Mouse (Mus musculus): ENCODE data around the gene Gm26661. TPM values are rescaled to one million over a fixed set of nuclear protein-coding genes. Genes with fewer than 3 reads are reported as not detected.

Gene Gm26661
- total RNA-seq, 2 experiments from 2014 or later = not detected

GRCm38 (mm10) chr14:7818463-7819121 is 27.2 kb downstream of the Gm26661 start:
- no peak for ATAC-seq (replicated peaks; ENCODE audit: low FRiP score, poor library complexity, severe bottlenecking)

GRCm38 (mm10) chr14:7819446-7819845 is 28.1 kb downstream of the Gm26661 start:
- ATAC-seq (replicated peaks; ENCODE audit: low FRiP score, poor library complexity, severe bottlenecking) = no peak

- ATAC-seq (replicated peaks; ENCODE audit: low FRiP score, poor library complexity, severe bottlenecking) = no peak
Observed at GRCm38 (mm10) chr14:7821341-7821740, 30.0 kb downstream of the Gm26661 start.

- no peak for ATAC-seq (replicated peaks; ENCODE audit: low FRiP score, poor library complexity, severe bottlenecking)
Observed at GRCm38 (mm10) chr14:7822693-7823092, 31.3 kb downstream of the Gm26661 start.

- no peak for ATAC-seq (replicated peaks; ENCODE audit: low FRiP score, poor library complexity, severe bottlenecking)
Observed at GRCm38 (mm10) chr14:7824651-7825268, 33.4 kb downstream of the Gm26661 start.

- no peak for ATAC-seq (replicated peaks; ENCODE audit: low FRiP score, poor library complexity, severe bottlenecking)
Observed at GRCm38 (mm10) chr14:7826151-7826937, 35.0 kb downstream of the Gm26661 start.

- no peak for ATAC-seq (replicated peaks; ENCODE audit: low FRiP score, poor library complexity, severe bottlenecking)
Observed at GRCm38 (mm10) chr14:7829181-7829580, 37.8 kb downstream of the Gm26661 start.

GRCm38 (mm10) chr14:7831770-7832439 is 40.5 kb downstream of the Gm26661 start:
- ATAC-seq (replicated peaks; ENCODE audit: low FRiP score, poor library complexity, severe bottlenecking) = no peak

GRCm38 (mm10) chr14:7832440-7832783 is 41.0 kb downstream of the Gm26661 start:
- ATAC-seq (replicated peaks; ENCODE audit: low FRiP score, poor library complexity, severe bottlenecking) = no peak

GRCm38 (mm10) chr14:7833458-7833857 is 42.1 kb downstream of the Gm26661 start:
- ATAC-seq (replicated peaks; ENCODE audit: low FRiP score, poor library complexity, severe bottlenecking) = no peak

GRCm38 (mm10) chr14:7838564-7839089 is 47.2 kb downstream of the Gm26661 start:
- no peak for ATAC-seq (replicated peaks; ENCODE audit: low FRiP score, poor library complexity, severe bottlenecking)

- no peak for ATAC-seq (replicated peaks; ENCODE audit: low FRiP score, poor library complexity, severe bottlenecking)
Observed at GRCm38 (mm10) chr14:7839950-7840514, 48.6 kb downstream of the Gm26661 start.

Other genes with a start within 250 kb of the Gm26661 start
- not detected in 2 replicates for gene Gm3558, start 223.0 kb upstream of the Gm26661 start, total RNA-seq (2015; ENCODE audit: low replicate concordance)
- not detected in 2 replicates for gene Gm3558, start 223.0 kb upstream of the Gm26661 start, total RNA-seq (2017; ENCODE audit: low replicate concordance)
- gene Gm10338, start 196.0 kb upstream of the Gm26661 start, total RNA-seq (2015; ENCODE audit: low replicate concordance) = not detected in 2 replicates
- not detected in 2 replicates for gene Gm10338, start 196.0 kb upstream of the Gm26661 start, total RNA-seq (2017; ENCODE audit: low replicate concordance)
- gene Gm10128, start 147.6 kb upstream of the Gm26661 start, total RNA-seq (2015; ENCODE audit: low replicate concordance) = not detected in 2 replicates
- gene Gm10128, start 147.6 kb upstream of the Gm26661 start, total RNA-seq (2017; ENCODE audit: low replicate concordance) = not detected in 2 replicates
- gene Flnb, start 26.4 kb downstream of the Gm26661 start, total RNA-seq (2015; ENCODE audit: low replicate concordance) = 1.4 and 1.7 TPM in 2 replicates
- gene Flnb, start 26.4 kb downstream of the Gm26661 start, total RNA-seq (2017; ENCODE audit: low replicate concordance) = 0.64 and 1.2 TPM in 2 replicates
- gene Gm45521, start 165.7 kb downstream of the Gm26661 start, total RNA-seq (2015; ENCODE audit: low replicate concordance) = not detected in 2 replicates
- not detected in 2 replicates for gene Gm45521, start 165.7 kb downstream of the Gm26661 start, total RNA-seq (2017; ENCODE audit: low replicate concordance)
- 0.36 and 1.7 TPM in 2 replicates for gene Dnase1l3, start 203.0 kb downstream of the Gm26661 start, total RNA-seq (2015; ENCODE audit: low replicate concordance)
- not detected in 2 replicates for gene Dnase1l3, start 203.0 kb downstream of the Gm26661 start, total RNA-seq (2017; ENCODE audit: low replicate concordance)
- gene Abhd6, start 211.3 kb downstream of the Gm26661 start, total RNA-seq (2015; ENCODE audit: low replicate concordance) = not detected in 2 replicates
- not detected in 2 replicates for gene Abhd6, start 211.3 kb downstream of the Gm26661 start, total RNA-seq (2017; ENCODE audit: low replicate concordance)